Mouse (Mus musculus): ENCODE results near the gene Pdzrn4.

Gene Pdzrn4

DNA sequence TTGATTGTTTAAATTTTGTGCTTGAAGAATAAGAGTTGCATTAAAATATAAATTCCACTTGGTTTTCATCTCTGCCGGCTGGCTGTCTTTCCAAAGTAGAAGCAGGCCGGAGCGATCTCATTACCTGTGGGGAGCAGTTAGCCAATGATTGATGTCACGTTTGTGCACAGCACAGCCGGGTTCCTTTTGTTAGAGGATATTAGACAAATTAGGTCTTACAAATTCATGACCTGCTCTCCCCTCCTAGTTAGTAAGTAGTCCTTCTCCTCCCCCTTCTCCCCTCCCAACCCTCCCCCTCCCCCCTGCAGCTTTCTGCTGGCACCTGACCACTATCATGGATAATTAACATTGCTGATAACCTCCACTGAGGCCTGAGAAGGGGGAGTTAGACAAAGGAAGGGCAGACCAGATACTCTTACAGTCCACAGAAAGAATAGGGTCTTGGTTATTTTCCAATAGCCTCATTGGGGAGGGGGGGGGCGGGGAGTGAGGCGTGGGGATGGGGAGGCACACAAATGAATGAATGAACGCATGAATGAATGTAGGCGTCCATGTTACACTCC is 103.7 kb downstream of the Pdzrn4 start:
- DNase-seq (ENCODE audit: low read depth, low spot score): no peak

DNA sequence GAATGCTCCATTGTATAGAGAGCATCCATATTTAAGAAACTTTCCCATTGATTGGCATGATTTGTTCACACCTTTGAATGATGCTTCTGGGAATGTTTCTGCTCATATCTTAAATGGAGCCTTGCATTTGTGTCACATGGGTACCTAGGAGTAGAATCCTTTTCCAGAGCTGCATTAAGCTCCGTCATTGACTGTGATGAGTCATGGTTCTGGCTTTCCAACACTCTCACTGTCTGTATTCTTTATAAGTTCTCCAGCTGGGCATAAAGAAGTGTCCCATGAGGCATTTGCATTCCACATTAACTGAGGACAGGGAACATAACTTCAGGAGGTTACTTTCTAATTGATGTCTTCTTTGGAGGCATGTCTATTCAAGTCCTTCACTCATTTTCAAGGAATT is 106.1 kb downstream of the Pdzrn4 start:
- no peak for DNase-seq (ENCODE audit: low read depth, low spot score)

DNA sequence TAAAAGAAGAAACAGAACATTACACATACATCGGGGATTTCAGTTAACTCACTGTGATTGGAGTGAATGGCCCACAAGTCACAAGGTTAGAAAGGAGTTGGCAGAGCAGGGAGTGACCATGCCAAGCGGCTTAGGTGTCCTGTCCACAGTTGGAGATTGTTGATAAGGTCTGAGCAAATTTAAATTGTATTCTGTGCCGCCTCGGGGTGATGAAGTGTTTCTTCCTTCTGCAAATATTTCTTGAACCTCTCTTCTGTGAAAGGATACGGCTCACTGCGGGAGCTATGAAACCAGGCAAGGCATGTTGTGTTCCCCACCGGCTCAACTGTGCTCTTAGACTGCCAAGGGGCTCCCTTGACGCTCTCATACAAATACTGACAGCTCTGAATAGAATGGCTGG is 112.7 kb downstream of the Pdzrn4 start:
- no peak for DNase-seq (ENCODE audit: low read depth, low spot score)

DNA sequence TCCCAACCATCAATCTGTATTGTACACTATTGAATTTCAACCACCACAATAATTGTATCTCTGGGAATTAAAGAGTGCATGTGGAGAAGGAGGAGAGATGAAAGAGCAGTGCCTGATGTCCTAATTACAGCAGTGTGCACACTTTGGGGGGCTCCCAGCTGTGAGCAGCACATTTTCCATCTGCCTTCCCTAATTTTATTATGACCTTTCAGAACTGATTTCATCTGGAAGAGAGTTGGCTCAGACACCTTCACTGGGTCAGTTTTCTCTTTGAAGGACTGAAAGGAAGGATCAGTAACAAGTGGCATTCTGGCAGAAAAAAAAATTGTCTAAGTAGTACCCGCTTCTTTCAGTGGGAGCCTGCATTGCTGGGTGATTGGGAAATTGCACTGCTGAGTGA is 119.0 kb downstream of the Pdzrn4 start:
- DNase-seq (ENCODE audit: low read depth, low spot score): no peak

DNA sequence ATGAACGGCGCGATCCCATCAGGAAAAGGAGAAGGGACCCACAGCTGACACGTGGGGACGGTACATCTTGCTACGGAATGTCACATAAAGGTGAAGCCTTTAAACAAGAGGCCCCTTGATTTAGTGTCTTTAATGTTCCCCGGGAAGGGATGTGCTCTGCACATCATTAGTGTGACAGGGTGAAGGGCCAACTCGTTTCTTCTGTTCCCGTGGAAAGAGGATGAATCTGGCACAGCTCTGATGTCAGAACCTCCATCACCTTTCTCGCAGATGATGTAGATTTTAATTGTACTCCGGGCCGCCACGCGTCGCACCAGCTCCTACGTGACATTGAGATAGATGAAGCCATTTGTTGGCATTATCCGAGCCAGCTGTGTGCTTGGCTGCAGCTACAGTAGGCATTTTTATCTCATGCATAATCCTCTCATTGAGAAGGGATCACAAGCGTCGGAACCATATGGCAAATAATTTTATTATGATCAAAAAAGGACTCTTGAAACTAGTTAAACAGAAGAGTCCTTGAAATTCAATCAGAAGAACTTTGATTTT is 124.1 kb downstream of the Pdzrn4 start:
- DNase-seq (ENCODE audit: low read depth, low spot score): peak; percentile 19

DNA sequence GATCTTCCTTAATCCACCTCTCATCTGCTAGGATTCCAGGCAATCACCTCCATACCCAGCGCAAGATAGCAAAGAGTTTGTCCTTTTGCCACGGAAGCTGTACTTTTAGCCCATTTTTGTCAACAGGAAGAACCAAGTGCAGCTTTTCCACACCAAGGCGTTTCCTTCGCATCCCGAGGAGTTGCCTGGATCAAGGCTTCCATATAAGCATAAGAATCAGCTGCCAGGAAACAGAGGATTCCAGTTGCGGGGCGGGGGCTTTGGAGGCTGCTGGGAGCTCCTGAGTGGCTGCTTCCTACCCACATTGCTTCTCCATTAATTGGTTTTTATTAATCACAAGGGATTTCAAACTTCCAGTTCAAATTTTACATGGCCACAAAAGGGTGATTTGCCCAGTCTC is 125.0 kb downstream of the Pdzrn4 start:
- DNase-seq (ENCODE audit: low read depth, low spot score): no peak

DNA sequence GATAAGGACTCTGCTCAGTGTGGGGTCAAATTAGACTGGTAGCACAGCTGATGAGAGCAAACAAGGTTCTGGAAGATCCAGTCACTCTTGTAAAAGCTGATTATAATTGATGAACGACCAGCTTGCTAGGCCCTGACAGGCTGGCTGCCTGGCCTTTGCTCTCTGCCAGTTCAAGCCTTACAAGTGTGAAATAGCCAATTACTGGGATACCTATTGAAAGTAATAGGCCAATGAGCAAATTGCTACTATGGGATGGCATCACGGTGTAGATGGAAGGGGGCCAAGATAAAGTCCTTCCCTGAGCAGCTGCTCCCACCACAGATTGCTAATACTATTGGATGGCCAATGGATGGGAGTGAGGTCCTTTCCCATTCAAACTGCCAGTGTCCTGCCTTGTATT is 128.2 kb downstream of the Pdzrn4 start:
- no peak for DNase-seq (ENCODE audit: low read depth, low spot score)

DNA sequence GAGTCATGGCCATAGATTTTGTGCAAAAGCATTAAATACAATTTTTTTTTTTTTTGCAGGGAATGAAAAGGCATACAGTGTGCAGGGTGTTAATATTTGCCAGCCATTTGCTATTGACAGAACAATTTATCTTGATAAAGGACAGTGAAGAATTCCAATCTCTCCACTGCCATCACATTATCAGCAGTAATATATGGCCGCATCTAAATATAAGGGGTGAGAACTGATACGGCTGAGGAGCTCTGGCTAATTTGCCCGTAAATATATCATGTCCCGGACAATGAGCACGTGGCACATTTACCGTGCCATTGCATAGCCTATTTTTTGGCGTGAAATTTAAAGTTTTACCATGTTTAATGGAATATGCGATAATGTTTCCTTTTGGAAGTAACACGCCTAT is 128.7 kb downstream of the Pdzrn4 start:
- no peak for DNase-seq (ENCODE audit: low read depth, low spot score)

DNA sequence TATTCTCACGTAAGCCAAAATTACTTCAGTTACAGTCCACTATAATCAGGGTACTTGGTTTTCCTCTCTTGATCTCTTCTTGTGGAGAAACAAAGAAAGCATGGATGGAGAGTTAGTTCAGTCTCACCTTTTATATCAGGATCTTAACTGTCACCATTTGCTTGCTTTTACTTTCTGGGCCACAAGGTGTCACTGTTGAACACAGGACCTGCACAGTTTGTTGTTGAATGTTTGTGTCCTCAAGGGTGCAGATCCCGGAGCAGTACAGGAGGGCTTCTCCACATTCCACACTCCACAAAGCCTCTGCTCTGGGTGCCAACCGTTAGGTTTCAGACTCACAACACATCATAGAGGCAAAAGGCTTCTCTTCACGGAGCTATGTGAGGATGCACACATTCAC is 130.1 kb downstream of the Pdzrn4 start:
- DNase-seq (ENCODE audit: low read depth, low spot score): peak; percentile 40

DNA sequence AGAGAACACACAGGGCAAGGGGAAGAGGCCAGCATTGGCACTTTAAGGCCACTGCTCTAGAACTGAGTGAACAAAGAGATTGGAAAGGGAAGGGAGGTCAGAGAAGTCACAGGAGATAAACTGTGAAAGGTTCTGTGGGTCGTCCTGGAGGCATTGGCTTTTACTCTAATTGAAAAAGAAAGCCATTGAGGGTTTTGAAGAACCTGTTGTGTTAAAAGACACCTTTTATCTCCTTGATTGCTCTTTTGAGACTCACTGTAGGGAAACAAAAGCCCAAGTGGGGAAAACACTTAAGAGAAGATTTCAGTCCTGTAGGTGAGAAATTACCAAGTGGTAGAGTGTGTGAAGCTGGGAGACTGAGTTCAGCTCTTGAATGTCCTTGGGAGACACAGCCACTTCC is 146.6 kb downstream of the Pdzrn4 start:
- DNase-seq (ENCODE audit: low read depth, low spot score): no peak

DNA sequence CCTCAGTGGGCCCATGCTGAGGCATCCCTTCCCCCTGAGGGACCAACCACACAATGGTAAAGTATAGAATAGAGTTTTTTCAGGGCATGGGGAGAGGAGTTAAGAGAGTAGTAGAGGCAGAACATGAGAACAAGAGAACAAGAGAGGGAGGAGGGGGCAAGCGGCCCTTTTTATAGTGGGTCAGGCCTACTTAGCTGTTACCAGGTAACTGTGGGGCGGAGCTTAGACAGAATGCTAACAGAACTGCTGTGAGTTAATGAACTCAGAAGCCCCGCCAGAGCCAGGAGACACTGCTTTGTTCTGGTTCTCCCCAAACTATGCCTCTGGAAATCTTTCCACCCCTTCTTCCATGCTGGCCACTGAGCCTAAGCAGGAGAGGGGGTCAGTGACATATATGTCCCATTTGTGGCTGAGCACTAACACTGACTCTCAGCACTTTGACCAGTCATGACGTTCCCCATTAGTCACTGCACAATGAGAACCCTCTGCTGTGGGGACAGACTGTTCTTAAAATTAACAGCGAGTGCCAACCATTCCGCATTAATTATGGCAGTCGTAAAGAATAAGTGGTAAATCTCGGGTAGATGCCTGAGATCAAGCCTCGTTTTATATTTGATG is 150.7 kb downstream of the Pdzrn4 start:
- DNase-seq (ENCODE audit: low read depth, low spot score): peak; percentile 36

DNA sequence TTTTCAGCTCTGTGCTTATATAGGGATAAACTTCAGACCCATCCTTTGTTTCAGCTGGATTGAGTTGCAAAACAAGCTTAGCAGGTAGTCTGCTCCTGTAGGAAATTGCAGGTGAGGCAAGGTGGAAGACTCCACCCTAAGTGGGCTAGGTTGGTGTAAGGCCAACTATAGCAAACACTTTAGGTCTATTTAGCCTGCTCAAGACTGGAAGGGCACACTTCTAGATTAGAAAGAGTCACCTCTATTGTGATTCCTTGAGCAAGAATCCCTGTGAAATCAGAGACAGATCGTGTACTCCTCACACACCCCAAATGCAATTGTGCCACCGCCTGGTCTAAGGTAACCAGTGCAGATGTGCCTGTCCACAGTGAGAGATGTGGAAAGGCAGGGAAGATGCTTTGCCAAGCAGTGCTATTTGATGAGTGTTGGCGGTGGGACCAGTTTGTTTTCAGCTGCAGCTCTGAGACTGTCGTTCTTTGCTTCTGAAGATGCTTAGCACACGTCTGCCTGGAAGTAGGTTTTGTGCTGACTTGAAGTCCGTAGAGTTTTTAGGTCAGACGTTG is 158.4 kb downstream of the Pdzrn4 start:
- no peak for DNase-seq (ENCODE audit: low read depth, low spot score)

DNA sequence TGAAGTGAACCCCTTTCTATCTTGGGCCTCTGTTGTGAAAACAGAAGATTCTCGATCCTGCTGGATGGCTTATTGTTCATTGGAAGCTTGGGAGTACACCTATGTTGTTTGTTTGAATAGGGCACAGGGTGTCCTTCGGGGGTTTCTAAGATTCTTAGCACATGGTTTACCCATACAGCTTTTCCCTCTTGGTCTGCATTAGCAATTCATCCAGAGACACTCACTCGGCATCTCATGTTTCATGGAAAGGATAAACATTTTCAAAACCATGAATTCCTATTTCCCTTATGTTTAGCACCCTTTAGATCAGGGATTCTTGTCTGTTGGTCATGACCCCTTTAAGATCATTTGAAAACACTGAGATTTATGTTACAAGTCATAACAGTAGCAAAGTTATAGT is 159.0 kb downstream of the Pdzrn4 start:
- no peak for DNase-seq (ENCODE audit: low read depth, low spot score)

DNA sequence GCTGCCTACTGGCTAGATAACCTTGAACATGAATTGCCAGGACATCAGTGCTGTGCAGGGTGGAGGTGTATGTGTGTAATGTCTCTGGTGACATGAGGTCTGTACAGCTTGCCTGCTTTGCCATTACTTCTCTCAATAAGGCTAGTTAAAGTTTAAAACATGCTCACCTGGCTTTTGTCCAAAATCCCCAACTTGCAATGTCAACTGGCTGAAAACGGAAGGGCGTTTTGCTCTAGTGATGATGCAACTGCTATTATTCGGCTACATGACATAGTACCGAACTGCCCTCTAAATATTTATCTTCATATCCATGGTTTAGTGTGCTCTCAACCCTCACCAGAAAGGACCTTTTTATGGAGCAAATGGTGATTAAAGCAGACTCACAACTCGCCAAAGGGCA is 161.9 kb downstream of the Pdzrn4 start:
- DNase-seq (ENCODE audit: low read depth, low spot score): no peak

DNA sequence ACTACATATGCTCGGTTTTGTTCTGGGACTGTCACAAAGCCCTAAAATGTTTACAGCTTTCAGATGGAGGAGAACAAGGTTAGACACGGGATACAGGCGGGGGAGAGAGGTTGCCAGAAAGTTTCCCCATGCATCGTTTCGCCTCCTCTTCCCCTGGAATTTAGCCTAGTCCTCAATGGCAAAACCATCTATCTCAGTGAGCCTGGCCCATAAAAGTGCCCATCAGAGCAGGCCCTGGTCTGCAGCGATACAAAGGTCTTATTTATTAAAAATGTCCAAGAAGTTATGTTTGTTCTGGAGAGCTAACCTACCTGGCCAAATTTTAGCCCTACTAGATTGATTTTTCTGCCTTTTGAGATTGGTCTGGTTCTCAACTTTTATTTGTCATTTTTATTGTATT is 165.5 kb downstream of the Pdzrn4 start:
- no peak for DNase-seq (ENCODE audit: low read depth, low spot score)

DNA sequence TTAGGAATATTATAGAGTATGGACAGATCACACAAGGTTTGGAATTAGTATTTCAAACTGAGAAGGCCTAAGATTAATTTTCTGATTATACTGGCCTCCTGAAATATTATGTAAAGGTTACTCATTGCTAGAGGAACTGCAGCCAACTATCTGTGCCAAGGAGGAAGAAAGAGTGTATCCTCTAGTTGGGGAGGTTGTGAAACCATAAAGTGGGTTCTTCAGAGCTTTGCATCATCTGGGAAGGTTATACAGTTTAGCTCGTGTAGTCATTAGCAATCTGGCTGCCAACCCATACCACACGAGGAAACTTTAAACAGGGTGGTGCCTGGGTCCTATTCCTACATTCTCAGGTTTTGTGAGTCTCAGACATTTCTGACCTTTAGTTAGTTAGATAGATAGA is 166.9 kb downstream of the Pdzrn4 start:
- DNase-seq (ENCODE audit: low read depth, low spot score): no peak

DNA sequence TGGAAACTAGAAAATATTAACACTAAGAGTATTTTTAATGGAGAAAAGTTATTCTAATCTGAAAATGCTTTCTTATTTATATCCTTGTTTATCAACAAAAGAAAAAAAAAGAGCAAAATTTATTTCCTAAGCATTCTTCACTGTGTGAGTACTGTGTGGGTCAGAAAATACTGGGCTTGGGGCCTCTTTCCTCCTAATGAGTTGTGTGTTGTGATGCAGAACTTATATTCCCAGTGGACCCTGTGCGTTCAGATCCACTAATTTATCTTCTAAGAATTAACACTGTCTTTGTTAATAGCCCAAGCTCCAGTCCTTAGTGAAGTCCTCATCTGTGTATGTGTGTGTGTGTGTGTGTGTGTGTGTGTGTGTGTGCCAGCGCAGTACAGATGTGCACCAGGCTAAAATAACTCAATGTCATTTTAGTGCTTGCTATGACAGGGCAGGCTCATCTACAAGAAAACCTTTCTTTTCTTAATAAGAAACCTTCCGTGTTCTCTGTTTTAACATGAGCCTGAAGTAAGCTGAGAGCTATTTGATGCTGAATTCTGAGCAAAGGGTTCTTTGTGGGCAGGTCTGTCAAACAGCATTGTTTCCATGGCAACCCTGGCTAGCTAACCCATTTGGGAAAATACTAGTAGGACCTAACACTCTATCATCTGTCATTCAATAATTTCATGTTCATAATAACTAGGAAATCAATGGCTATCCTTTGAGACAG is 174.0 kb downstream of the Pdzrn4 start:
- peak; percentile 34 for DNase-seq (ENCODE audit: low read depth, low spot score)

DNA sequence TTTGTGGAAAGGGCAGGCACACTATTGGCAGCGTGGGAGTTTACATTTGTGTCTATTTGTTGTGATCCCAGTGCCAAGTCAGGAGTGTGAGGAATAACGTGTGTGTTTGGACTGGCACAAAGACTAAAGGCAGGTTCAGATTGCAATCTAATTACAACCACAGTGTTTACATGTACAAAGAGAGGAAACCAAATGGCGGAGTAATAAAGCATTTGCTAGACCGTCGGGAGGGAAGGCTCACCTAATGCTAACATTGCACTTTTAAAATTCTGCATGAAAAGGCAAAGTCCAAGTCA is 174.5 kb downstream of the Pdzrn4 start:
- DNase-seq (ENCODE audit: low read depth, low spot score): no peak

DNA sequence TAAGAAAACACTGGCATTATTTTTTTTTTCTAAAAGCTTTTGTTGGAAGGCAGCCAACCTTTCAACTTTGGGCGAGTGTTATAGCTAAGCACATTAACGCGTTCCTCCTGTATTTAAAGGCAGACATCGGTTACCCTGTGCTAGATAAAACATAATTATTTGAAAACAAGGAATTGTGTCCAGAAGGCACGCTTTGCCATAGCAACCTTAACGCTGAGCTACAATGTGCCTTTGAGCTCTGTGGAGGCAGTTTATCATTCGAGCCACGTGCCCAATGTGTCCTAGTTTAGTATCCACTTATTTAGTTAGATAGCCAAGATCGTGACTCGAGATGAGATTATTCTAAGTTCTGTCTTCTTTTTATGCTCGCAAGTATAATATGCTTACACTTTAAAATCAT is 180.8 kb downstream of the Pdzrn4 start:
- no peak for DNase-seq (ENCODE audit: low read depth, low spot score)

DNA sequence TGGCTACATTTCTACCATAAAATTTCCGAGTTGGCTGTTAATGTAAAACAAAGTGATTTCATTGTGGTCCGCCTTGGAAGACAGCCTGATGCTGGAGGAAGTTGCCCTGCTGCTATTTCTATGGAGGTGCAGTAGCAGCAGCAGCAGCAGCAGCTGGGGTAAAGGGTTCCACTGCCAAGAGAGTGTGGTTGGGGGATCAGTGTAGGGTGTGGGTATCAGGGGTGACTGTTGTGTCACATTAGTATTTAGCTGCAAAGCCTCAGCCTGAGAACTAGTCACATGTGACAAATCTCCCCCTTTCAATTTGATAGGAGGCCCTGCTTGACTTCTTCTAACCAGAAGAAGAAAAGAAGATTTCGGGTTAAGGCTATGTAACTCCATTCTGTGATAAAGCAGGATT is 183.5 kb downstream of the Pdzrn4 start:
- no peak for DNase-seq (ENCODE audit: low read depth, low spot score)

DNA sequence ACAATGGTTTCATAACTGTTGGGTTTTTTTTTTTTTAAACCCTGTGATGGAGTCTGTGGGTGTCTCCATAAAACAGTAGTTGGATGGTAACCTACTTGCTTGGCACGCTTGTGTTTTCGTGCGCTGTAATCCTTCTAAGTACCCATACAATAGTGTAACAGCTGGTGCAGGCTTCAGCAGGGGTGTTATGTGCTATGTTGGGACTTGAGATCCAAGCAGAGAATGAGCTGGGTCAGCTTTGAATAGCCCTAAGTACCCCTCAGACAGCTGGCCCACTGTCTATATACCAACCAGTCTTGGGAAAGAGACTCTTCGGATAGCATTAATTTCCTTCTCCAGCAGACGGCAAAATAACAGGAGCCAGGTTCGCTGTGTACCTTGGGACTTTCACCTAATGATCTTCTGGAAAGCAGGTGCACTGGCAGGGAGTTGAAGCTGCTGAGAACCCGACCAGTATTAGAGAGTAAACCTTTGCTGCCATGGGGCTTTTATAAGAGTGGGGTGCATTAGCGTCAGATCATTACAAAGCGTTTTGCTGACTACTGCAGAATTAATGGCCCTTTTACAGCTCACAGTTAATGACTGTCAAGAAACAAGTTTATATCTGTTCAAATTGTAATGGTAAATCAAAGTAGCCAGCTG is 184.2 kb downstream of the Pdzrn4 start:
- DNase-seq (ENCODE audit: low read depth, low spot score): no peak

DNA sequence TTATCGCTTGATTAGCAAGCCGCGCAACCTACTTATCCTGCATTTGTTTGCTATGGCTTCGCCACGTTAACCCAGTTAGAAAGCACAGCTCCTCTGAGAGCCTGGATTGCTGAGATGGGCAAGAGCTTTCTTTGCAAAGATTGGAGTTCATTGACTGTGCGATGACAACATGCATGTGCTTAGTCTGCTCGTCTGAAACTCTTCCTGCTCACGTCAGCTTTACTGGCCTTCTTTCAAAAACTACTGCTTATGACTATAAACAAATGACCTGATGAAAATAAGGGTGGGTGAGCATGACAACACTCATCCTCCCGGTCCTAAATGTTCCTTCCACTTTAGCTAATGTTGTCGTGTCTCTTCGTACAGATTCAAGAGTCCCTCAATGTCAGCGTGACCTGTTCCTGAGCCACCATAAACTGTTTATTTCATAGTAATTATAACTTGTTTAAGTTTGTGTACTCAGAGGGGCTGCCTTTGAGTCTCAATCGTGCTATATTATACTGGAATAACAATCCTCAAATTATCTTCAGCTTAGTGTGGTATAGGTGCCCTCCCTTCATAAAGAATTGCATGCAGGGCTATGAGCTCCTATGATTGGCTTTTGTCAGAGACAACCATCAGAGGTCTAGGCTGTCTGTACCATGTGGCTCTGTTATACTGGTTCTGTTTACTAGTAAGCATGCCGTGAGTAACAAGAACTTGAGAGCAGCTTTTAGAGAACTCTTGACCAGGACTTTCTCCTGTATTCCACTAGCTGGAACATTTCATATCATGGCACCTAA is 187.9 kb downstream of the Pdzrn4 start:
- DNase-seq (ENCODE audit: low read depth, low spot score): no peak
